Mouse (Mus musculus) CH12.LX (cell line): ENCODE data around the gene Was.

Experiments
- CTCF ChIP-seq, 2 experiments: IDR thresholded peaks in 1 of 2; conservative IDR thresholded peaks in 1 of 2; 2 replicates each; pipeline ENCODE4 v1.5.1; 2011 to 2012; ENCODE audit warnings: low read depth in 2 of 2, low read length in 2 of 2, improper control_type of control experiment in 1 of 2, inconsistent platforms in 1 of 2, mild to moderate bottlenecking in 1 of 2, moderate library complexity in 1 of 2
- JUND ChIP-seq: conservative IDR thresholded peaks from 2 replicates; pipeline ENCODE4 v1.6.1; 2011; ENCODE audit warnings: low read depth, low read length, improper control_type of control experiment
- MAFK ChIP-seq: IDR thresholded peaks from 2 replicates; pipeline ENCODE4 v1.6.1; 2011; ENCODE audit warnings: low read length, improper control_type of control experiment; ENCODE audit not compliant: insufficient replicate concordance
- MAZ ChIP-seq: IDR thresholded peaks from 2 replicates; pipeline ENCODE4 v1.6.1; 2012; ENCODE audit warnings: low read depth, mild to moderate bottlenecking, inconsistent platforms, low read length, improper control_type of control experiment, moderate library complexity
- MEF2A ChIP-seq: IDR thresholded peaks from 2 replicates; pipeline ENCODE4 v1.6.1; 2014; ENCODE audit warnings: low read depth, mild to moderate bottlenecking, inconsistent platforms, low read length, improper control_type of control experiment, borderline replicate concordance
- POLR2A ChIP-seq: IDR thresholded peaks from 2 replicates; pipeline ENCODE4 v1.6.1; 2011; ENCODE audit warnings: low read depth, mild to moderate bottlenecking, improper control_type of control experiment, low read length
- ZNF384 ChIP-seq: IDR thresholded peaks from 2 replicates; pipeline ENCODE4 v1.6.1; 2012; ENCODE audit warnings: low read depth, low read length, improper control_type of control experiment, inconsistent platforms

DNA sequence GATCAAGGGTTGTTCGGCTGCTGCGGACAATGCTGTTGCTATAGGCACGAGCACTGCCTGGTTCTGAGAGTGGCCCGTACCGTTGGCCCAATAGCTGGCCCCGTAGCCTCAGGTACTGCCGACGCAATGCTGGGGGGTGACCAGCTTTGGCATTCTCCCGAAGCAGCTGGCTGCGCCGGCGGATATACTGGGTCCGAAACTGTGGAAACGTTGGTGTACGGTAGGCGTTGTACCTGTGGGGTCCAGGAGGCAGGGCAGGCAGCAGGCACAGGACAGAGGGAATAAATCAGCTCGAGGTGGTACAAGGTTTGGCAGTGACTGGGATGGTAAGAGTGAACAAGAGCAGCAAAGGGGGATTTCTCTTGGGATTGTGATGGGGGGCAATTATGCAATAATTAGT is 41.1 kb upstream of the Was start:
- no peak for TF ChIP-seq MEF2A
- TF ChIP-seq POLR2A, result no peak
- TF ChIP-seq CTCF (conservative IDR thresholded peaks at IDR 0.05 in 1 of 2, IDR thresholded peaks at IDR 0.05 in 1 of 2; ENCODE audit: low read depth in 2 of 2, low read length in 2 of 2), result no peak
- TF ChIP-seq MAFK, result no peak
- no peak for TF ChIP-seq ZNF384
- no peak for TF ChIP-seq MAZ
- no peak for TF ChIP-seq JUND
